Mouse (Mus musculus) layer of hippocampus, adult 8-10 months (tissue): Measurements from ENCODE around the gene Vdac2. TPM values are rescaled to one million over a fixed set of nuclear protein-coding genes. Genes with fewer than 3 reads are reported as not detected.

Experiments used
- DNase-seq, 2 experiments: peaks; one replicate each; pipeline ENCODE4 v3.0.0; 2022; ENCODE audit warnings: low spot score in 2 of 2
- total RNA-seq, 4 experiments: library from RNA; stranded (reverse); gene quantifications; 2 replicates each; pipeline ENCODE4 v1.2.4; 2022

Gene Vdac2
- total RNA-seq = 100 to 1,000 TPM; 231 to 244 (median 241) TPM

- no peak for DNase-seq
Observed at GRCm38 (mm10) chr14:21824938-21825337, at the start of gene Vdac2. Gene Vdac2, plus strand, starts transcription at chr14:21825238.

- DNase-seq = no peak
Observed at GRCm38 (mm10) chr14:21776201-21776600, 48.8 kb upstream of the Vdac2 start.

GRCm38 (mm10) chr14:21786500-21786899 is 38.5 kb upstream of the Vdac2 start:
- no peak for DNase-seq

- DNase-seq = no peak
Observed at GRCm38 (mm10) chr14:21787374-21787773, 37.7 kb upstream of the Vdac2 start.

DNA sequence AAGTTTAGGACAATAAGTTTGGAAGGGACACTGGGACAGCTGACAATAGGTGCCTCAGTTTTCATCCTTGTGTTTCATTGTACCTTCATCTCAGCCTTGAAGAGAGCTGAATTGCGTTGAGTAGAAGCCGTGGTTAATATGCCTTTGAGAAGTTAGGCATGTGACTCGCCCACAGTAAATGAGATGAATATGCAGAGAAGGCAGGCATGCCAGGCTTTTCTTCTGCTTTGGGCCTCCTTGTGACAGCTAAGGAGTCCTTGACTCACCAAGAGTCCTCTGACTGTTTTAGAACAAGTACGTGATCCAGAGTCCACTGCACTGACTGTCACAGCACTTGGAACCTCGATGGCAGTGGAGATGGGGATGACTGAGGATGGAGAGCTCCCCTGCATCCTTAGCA is 36.9 kb upstream of the Vdac2 start:
- DNase-seq = no peak

- DNase-seq = no peak
Observed at GRCm38 (mm10) chr14:21790585-21791251, 34.3 kb upstream of the Vdac2 start.

GRCm38 (mm10) chr14:21791722-21792121 is 33.3 kb upstream of the Vdac2 start:
- no peak for DNase-seq

DNA sequence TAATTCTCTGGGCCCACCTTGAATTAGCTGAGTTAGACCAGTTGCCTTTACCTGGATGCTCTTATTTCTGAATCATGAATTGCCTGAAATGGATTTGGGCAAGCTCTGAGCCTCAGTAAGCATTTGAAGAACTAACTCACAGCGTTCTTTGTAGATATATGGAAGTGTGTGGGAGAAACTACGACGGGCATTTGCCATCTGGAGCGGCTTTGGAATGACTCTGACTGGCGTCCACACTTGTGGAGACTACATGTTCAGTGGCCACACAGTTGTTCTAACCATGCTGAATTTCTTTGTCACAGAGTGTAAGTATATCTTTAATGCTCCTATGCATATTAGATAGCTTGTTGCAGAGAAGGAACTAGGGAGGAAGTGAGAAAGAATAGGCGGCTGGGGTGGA is 32.8 kb upstream of the Vdac2 start:
- no peak for DNase-seq

- DNase-seq = no peak
Observed at GRCm38 (mm10) chr14:21800641-21801040, 24.4 kb upstream of the Vdac2 start.

DNA sequence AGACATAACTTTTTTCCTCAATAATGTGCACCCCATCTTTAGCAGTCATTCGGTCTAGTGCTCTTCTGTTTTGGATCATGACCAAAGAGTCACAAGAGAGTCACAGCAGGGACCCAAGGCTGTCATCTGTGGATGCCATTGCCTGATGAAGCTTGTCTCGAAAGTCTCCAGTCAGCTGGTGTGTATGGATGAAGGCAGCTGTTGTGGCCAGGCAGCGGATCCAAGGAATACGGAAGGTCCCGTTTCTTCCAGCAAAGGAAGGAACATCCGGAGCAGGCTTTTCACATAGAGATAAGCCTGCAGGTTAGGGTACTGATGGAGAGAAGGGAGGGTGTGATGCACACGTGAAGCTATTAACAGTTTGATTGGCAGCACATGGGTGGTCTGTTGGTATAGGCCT is 23.4 kb upstream of the Vdac2 start:
- DNase-seq = no peak

GRCm38 (mm10) chr14:21802543-21803206 is 22.4 kb upstream of the Vdac2 start:
- DNase-seq = no peak

DNA sequence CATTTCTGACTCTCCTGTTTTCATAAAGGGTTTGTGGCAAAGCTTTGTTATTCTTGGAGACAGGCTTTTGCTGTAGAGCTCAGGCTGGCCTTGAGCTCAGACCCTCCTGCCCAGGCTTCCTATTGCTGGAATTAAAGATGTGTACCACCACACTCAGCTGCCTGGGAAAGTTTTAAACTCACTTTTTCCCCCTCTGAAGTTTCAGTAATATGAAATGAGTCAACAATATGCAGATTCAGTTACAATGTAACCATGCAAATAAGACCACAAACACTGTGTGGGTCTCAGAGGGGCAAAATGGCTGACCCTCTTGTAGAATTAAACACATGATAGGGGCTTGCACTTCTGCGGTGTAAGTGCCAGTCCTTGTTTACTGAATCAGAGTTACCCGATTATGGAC is 18.8 kb upstream of the Vdac2 start:
- DNase-seq = no peak

GRCm38 (mm10) chr14:21806631-21807160 is 18.3 kb upstream of the Vdac2 start:
- no peak for DNase-seq

- DNase-seq = no peak
Observed at GRCm38 (mm10) chr14:21808208-21808922, 16.7 kb upstream of the Vdac2 start.

- DNase-seq = no peak
Observed at GRCm38 (mm10) chr14:21809418-21809817, 15.6 kb upstream of the Vdac2 start.

DNA sequence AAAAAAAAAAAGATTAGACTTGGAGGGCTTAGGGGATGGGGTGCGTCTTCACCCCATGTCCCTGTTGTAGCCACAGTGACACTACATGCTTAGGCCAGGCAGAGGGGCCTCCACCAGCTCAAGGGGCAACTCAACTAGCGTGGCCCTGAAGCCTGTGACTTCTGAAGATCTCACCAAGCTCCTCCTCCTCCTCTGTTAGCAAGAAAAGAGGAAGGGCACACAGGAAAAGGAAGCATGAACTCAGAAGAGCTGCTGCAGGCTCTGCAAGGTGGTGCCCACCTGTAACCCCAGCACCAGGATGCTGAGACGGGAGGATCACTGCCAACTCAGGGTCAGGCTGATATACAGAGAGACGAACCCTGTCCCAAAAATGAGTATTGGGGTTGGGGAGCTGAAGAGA is 13.7 kb upstream of the Vdac2 start:
- no peak for DNase-seq

- DNase-seq = no peak
Observed at GRCm38 (mm10) chr14:21811744-21812393, 13.2 kb upstream of the Vdac2 start.

GRCm38 (mm10) chr14:21812590-21813162 is 12.4 kb upstream of the Vdac2 start:
- DNase-seq = peak in 1 of 2 experiments; percentile 60

- no peak for DNase-seq
Observed at GRCm38 (mm10) chr14:21813216-21813615, 11.8 kb upstream of the Vdac2 start.

- no peak for DNase-seq
Observed at GRCm38 (mm10) chr14:21813847-21814246, 11.2 kb upstream of the Vdac2 start.

GRCm38 (mm10) chr14:21814606-21815005 is 10.4 kb upstream of the Vdac2 start:
- DNase-seq = no peak
